Mouse (Mus musculus): ENCODE data around the gene Anks1. TPM values are rescaled to one million over a fixed set of nuclear protein-coding genes. Genes with fewer than 3 reads are reported as not detected.
"Not testable (repeated sequence)": the region's sequence is repeated elsewhere in the genome, so short reads cannot be mapped to it uniquely, and the experiment has no call there.

Anks1 gene
- total RNA-seq, 2 experiments from 2014 or later: 22.6 to 27.6 TPM

GRCm38 (mm10) chr17:27966508-27967021, 57.5 kb downstream of the Anks1 start:
- DNase-seq: no peak

DNA sequence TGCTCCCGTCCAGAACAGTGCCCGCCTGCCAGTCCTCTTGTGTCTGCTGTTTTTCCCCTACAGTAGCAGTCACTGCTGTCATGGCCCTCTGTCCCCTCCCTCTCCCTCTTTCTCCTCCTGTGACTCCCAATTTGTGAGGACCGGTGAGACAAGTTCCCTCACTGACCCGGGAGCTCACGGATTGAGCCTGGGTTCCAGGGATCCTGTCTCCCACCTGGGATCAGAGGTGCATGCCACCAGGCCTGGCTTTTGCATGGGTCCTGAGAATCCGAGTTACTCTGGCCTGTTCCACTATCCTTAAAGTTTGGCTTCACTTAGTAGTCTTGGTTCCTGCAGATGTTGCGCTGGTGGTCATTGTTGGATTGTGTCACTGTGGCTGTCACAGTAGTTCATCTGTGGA, 58.4 kb downstream of the Anks1 start:
- no peak for DNase-seq

GRCm38 (mm10) chr17:27968033-27968750, 59.1 kb downstream of the Anks1 start:
- no peak for DNase-seq

GRCm38 (mm10) chr17:27968903-27969302, 59.8 kb downstream of the Anks1 start:
- no peak for DNase-seq

DNA sequence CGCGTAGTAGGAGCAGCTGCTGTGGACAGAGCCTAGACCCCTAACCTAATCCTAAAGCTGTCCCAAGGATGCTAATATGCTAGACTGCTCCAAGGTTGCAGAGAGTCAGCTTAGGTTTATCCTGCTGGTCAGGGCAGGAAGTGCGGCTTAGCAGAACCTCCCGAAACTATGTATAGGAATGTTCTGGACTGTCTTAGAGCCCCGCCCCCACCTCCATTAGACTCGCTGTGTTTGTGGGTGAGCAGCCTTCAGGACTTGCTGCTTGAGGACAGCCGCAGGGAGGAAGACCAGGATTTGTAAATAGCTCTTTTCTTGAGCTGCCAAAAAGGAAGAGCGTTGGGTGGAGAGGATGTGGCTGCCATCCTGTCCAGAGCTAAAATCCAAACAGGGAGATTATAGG, 60.3 kb downstream of the Anks1 start:
- DNase-seq: no peak

DNA sequence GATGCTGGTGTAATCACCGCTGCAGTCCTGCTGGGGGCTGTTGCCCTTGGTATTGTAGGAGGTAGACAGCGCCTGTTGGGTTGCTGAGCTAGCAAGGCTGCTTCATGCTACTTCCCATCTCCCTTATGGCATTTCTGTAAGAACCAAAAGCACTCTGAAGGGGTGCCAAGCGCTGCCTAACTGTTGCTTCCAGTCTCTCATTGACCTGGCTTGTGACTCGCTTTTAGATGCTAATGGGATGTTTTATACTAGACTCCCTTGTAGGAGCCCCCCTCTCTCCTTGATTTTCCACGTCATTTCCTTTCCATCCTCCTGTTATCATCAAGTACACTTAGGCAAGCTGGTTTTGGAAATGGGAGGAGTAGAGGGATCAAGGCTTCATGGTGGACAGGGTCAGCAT, 60.8 kb downstream of the Anks1 start:
- no peak for DNase-seq

- DNase-seq: no peak
Measured at GRCm38 (mm10) chr17:27970305-27970704, 61.2 kb downstream of the Anks1 start.

DNA sequence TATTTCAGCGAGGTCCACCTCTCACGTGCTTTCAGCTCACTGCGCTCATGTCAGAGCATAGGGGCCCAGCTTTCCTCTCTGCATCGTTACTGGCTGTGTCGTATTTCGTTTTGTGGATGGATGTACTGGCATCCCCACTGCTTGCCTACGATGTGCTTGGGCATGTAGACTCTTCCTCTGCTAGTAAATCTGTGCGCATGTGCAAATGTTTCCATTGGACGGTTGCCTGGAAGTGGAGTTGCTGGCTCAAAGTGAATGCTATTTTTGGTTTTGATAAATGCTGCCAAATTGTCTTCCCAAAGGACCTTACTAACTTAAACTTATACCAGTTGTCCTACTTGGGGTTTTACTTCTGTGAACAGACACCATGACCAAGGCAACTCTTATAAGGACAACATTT, 62.4 kb downstream of the Anks1 start:
- DNase-seq: peak; percentile 73

DNA sequence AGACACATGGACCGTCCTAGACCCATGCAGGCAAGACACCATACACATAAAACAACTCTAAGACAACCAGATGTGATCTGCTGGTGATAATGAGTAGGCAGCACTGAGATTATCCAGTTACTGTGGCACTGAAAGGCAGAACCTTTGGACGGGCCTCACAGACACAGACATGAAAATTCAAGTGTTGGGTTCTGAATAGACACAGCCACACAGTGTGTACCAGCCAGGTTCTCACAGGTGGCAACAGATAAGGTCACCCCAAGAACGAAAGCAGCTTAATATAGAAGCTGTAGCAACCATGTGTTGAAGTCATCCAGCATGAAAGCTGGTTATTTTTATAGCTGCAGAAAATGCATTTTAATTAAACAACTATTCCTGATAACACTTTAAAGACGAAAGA, 64.2 kb downstream of the Anks1 start:
- DNase-seq: no peak

- no peak for DNase-seq
Measured at GRCm38 (mm10) chr17:27976266-27976665, 67.2 kb downstream of the Anks1 start.

- DNase-seq: no peak
Measured at GRCm38 (mm10) chr17:27977008-27977636, 68.0 kb downstream of the Anks1 start.

DNA sequence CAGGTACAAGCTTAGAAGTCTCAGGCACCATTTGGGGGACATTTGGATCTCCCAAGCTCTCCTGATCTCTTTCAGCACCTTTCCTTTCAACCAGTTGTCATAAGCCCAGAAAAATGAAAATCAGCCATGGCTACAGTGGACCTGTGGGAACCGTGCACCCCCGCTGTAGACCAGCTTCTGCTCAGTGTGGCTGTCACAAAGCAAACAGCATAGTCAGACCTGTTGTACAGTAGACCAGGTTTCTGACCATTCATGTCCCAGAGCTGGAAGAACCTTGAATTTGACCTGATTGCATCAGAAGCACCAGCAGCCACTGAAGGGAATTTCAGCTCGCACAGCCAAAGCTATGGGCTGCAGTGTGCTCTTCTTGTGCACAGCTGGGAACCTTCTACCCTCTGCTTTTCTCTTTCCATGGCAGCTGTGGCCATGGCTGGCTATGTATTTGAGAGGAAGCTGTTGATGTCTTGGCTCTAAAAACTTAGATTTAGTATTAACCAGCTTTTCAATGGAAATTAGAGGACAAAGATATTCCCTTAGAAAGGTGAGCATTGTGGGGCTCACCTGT, 71.4 kb downstream of the Anks1 start:
- DNase-seq: no peak

DNA sequence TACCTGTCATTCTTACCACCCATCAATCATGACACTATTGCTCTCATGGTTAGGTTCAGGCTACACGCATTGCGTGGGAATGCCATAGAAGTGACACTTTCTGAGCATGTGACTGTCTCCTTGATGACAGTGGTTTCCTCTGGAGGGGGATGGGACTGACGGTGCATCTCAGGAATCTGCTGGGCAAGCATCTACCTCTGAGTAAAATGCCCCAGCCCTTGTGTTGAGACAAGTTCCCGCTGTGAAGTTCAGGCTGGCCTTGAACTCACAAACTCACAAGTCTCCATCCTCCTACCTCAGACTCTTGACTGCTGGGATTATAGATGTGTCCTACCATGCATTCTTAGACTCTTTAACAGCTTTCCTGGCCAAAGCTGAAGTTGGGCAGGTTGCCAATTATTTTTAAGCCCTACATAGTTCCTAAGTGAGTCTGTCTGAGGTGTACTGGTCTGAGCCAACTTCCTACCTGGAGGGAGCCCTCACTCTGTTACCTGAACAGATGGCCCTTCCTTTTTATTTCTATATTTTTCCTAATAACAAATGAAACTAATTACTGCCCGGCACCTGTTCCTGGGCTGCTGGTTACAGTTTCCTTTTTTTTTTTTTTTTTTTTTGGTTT, 72.5 kb downstream of the Anks1 start:
- DNase-seq: no peak

- DNase-seq: not testable (repeated sequence)
Measured at GRCm38 (mm10) chr17:27982070-27982457, 73.0 kb downstream of the Anks1 start.

DNA sequence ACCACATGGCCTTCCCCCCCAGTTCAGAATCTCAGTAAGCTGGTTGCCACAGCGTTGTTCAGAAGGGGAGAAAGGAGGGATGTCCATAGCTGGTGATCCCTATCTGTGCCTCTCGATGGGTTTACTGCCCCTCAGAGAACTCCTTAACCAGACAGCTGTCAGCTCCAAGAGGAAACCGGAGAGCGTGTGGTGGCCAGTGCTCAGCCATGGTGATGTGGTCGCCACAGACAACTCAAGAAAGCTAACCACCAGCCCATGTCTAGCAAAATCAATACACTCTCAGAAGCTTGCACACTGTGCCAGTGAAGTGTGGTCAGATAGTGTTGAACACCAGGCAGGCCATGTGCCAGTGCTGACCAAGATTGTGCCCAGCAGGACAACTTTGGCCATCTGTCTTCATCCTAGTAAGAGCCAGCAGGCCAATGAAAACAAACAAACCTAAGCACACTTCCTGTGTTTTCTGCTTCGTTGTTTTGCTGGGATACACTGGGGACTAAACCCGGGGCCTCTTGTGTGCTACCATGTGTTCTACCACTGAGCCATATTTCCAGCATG, 73.7 kb downstream of the Anks1 start:
- no peak for DNase-seq

- DNase-seq: no peak
Measured at GRCm38 (mm10) chr17:27984421-27984820, 75.3 kb downstream of the Anks1 start.

DNA sequence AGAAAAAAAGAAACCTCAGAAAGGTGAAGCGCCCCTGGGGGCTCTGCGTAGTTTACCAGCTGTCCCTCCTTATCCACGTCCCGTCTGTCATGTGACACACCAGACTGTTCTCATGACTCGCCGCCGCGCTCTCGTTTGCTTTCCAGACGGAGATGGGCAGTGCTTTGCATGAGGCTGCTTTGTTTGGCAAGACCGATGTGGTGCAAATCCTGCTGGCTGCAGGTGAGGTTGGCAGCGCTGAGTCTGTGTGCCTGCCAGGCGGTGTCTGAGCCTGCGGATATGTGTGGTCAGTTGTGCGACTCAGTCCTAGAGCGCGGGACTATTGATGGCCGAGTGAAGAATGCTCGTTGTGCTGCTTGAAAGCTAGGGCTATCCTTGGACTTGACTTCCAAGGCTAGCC, 77.0 kb downstream of the Anks1 start:
- no peak for DNase-seq

GRCm38 (mm10) chr17:27989807-27990542, 80.9 kb downstream of the Anks1 start:
- peak; percentile 93 for DNase-seq

DNA sequence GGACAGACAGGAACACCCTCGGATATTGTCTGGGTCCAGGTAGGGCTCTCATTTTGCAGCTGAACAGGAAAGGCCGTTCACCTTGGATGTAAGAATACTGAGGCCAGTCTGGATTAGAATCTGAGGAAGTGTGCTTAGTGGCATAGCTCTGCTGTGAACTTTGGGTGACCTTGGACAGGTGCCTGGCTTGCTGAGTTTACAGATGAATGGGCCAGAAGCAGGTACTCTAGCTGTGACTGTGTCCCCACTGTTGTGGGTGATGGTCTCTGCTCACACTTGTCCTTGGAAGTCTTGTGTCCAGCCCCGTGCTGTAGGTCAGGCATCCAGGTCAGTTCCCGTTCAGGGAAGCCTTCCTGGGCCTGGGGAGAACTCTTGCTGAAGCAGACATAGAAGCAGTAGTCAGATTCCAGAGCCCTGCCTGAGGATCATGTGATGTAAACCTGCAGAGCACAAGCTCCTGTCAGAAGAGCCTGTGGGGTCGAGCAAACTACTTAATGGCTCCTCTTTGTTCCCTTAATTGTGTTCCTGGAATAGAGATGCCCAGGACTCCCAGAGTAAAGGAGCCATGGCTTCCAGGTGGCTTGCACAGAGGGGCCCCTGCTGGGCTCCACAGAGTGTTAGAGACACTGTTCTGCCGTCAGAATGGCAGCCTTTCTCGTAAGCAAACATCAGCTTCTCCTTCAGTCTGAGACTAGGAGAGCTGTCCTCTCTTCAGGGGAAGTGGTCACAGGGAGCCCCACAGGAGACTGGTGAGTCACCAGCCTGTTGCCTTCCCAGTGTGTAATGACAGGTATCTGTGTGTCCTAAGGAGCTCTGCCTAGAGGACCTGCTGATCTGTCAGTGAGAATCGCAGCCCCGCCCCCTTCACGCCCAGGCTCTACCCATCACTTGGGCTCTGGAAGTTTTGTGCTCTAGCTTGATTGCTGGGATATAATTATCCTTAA, 85.2 kb downstream of the Anks1 start:
- no peak for DNase-seq

DNA sequence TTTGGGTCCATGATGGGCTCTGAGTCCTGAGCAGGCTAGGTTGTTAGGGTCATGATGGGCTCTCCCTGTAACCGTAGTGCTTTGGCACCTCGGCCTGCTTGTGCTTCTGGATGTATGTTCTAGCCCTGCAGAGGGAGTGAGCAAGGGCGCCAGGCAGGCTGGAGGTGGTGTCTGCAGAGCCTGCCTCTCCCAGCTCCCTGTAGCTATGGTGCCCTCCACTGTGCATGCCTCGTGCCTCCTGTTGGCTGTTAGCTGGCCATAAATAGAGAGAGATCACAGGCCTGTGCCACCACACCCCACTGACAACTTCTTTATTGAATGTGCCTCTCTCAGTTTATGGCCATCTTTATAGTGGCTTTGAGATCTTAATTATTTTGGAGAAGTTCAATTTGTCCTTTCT, 87.2 kb downstream of the Anks1 start:
- DNase-seq: no peak

GRCm38 (mm10) chr17:27997212-27997611, 88.1 kb downstream of the Anks1 start:
- DNase-seq: no peak
